Mouse (Mus musculus) stomach, embryonic 15.5 days (tissue): ENCODE results near the gene Usp4. TPM values are rescaled to one million over a fixed set of nuclear protein-coding genes. Genes with fewer than 3 reads are reported as not detected.

Experiments
- ATAC-seq: fragments of 200-750 bp; cut with Nextera tagmentation; 2 replicates; pipeline ENCODE4 v1.8.0; 2017; ENCODE audit warnings: low read depth, moderate number of reproducible peaks, moderate TSS enrichment; ENCODE audit not compliant: insufficient read depth, low FRiP score
- H3K27ac ChIP-seq: fragments of 300-500 bp; sonication (generic); 2 replicates; pipeline ENCODE4 v1.5.1; 2015; ENCODE audit warnings: mild to moderate bottlenecking, inconsistent platforms
- H3K27me3 ChIP-seq: fragments of 300-500 bp; sonication (generic); replicated peaks from 2 replicates; pipeline ENCODE4 v1.6.1; 2015; ENCODE audit warnings: inconsistent platforms
- H3K36me3 ChIP-seq: fragments of 300-500 bp; sonication (generic); 2 replicates; pipeline ENCODE4 v1.6.1; 2015; ENCODE audit warnings: inconsistent platforms
- H3K4me1 ChIP-seq: fragments of 300-500 bp; sonication (generic); 2 replicates; pipeline ENCODE4 v1.6.1; 2015; ENCODE audit warnings: inconsistent platforms
- H3K4me2 ChIP-seq: fragments of 300-500 bp; sonication (generic); 2 replicates; pipeline ENCODE4 v1.6.1; 2015; ENCODE audit warnings: mild to moderate bottlenecking, inconsistent platforms
- H3K4me3 ChIP-seq: fragments of 300-500 bp; sonication (generic); replicated peaks from 2 replicates; pipeline ENCODE4 v1.5.1; 2015; ENCODE audit warnings: inconsistent platforms
- H3K9ac ChIP-seq: fragments of 300-500 bp; sonication (generic); 2 replicates; pipeline ENCODE4 v1.6.1; 2015; ENCODE audit warnings: inconsistent platforms
- H3K9me3 ChIP-seq: fragments of 300-500 bp; sonication (generic); 2 replicates; pipeline ENCODE4 v1.6.1; 2016; ENCODE audit warnings: inconsistent platforms
- WGBS: fragments of 180-500 bp; shearing (Covaris S2); methylation state at CpG from one replicate; pipeline ENCODE4 v1.1.7; 2015; 5-methylcytosine and 5-hydroxymethylcytosine counted together
- polyA plus RNA-seq: library from polyadenylated mRNA; unstranded; fragments of >200 nt; fragmentation: Nextera tagmentation; extraction: Ambion mirVana; gene quantifications from 2 replicates; pipeline ENCODE4 v1.2.1, GENCODE M21; 2015

The Usp4 gene
- polyA plus RNA-seq, 1 experiment from 2014 or later = 85.6 TPM

GRCm38 (mm10) chr9:108343835-108344234 is 3.8 kb upstream of the Usp4 start:
- Histone ChIP-seq H3K9ac (no peak overlapping the region), H3K4me2 (no peak overlapping the region), H3K36me3 (no peaks in the 10 kb centered on the region), H3K9me3 (no peaks in the 10 kb centered on the region), H3K4me1 (peaks cover 18% of the 10 kb centered on the region), H3K27me3 (no peaks in the 10 kb centered on the region), H3K4me3 (no peak overlapping the region), H3K27ac (no peak overlapping the region)
- WGBS = 83% methylated on average over 1 of the region's 1 CpGs
- no peak for ATAC-seq

DNA sequence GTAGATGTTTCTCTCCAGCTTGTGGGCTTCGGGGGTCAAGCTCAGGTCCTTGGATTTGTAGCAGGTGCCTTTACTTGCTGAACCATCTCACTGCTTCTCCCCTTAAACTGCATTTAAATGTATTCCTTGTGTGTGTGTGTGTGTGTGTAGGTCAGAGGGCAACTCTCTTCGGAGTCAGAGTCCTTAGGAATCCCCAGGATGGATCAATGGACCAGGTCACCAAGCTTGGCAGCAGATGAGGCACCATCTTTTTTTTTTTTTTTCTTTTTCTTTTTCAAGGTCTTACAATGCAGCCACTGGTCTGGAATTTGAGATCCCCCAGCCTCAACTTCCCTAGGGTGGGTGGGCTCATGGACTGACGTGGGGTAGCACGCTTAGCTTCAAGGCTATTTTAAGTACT is 3.2 kb upstream of the Usp4 start:
- Histone ChIP-seq H3K27ac (no peak overlapping the region), H3K4me3 (no peak overlapping the region), H3K27me3 (no peaks in the 10 kb centered on the region), H3K36me3 (no peaks in the 10 kb centered on the region), H3K9ac (no peak overlapping the region), H3K4me2 (no peak overlapping the region), H3K9me3 (no peaks in the 10 kb centered on the region), H3K4me1 (peaks cover 23% of the 10 kb centered on the region)
- no peak for ATAC-seq
- 83% methylated on average over 4 of the region's 4 CpGs for WGBS

GRCm38 (mm10) chr9:108347024-108347423 is 629 bp upstream of the Usp4 start:
- H3K36me3 ChIP-seq = peaks cover 20% of the 10 kb centered on the region
- ATAC-seq = no peak
- WGBS = 4% methylated on average over 11 of the region's 11 CpGs
- H3K4me3 ChIP-seq = peak overlapping the region; percentile 96
- H3K4me1 ChIP-seq = peaks cover 12% of the 10 kb centered on the region; the same call in 1 of the 2 replicates
- H3K27me3 ChIP-seq = no peaks in the 10 kb centered on the region
- H3K27ac ChIP-seq = peak overlapping the region; percentile 88
- peak overlapping the region; percentile 35 for H3K9ac ChIP-seq
- H3K4me2 ChIP-seq = peak overlapping the region; percentile 70
- no peaks in the 10 kb centered on the region for H3K9me3 ChIP-seq

DNA sequence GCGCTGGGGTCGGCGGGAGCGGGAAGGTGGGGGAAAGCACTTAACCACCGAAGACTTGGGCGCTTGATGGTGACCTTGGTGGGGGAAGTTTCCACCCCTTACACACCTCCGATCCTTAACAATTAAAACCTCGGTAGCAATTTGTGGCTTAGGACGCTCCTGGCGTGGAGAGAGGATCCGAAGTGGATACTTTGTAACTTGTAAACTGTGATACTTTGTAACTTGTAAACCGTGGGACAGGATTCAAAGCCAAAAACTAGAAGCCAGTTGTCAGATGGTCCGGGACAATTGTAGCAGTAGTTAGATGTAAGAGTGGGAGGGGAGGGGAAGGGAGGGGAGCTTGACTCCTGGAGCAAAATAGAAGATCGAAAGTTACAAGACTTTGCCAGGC is 632 bp downstream of the Usp4 start:
- Histone ChIP-seq H3K27me3 (no peaks in the 10 kb centered on the region), H3K4me3 (peak overlapping the region; percentile 96), H3K36me3 (peaks cover 32% of the 10 kb centered on the region), H3K27ac (peak overlapping the region; percentile 88; the same call in 1 of the 2 replicates), H3K4me2 (peak overlapping the region; percentile 70), H3K9me3 (no peaks in the 10 kb centered on the region), H3K4me1 (peaks cover 9% of the 10 kb centered on the region; the same call in 1 of the 2 replicates), H3K9ac (peak overlapping the region; percentile 35)
- 4% methylated on average over 14 of the region's 14 CpGs for WGBS
- ATAC-seq = no peak

- Histone ChIP-seq H3K36me3 (peaks cover 44% of the 10 kb centered on the region), H3K27me3 (no peaks in the 10 kb centered on the region), H3K4me1 (peaks cover 9% of the 10 kb centered on the region; the same call in 1 of the 2 replicates), H3K4me2 (no peak overlapping the region), H3K27ac (no peak overlapping the region), H3K9me3 (no peaks in the 10 kb centered on the region), H3K9ac (no peak overlapping the region), H3K4me3 (no peak overlapping the region)
- 83% methylated on average over 4 of the region's 4 CpGs for WGBS
- no peak for ATAC-seq
These were observed 2.1 kb downstream of the Usp4 start for GRCm38 (mm10) chr9:108349727-108350126.

- Histone ChIP-seq H3K27ac (0 out of 2 replicates have a peak overlapping the region, but pooled peaks have one; percentile 9), H3K4me2 (no peak overlapping the region), H3K9ac (no peak overlapping the region), H3K36me3 (peaks cover 45% of the 10 kb centered on the region), H3K4me1 (no peaks in the 10 kb centered on the region), H3K27me3 (no peaks in the 10 kb centered on the region), H3K9me3 (no peaks in the 10 kb centered on the region), H3K4me3 (no peak overlapping the region)
- WGBS = 77% methylated on average over 9 of the region's 9 CpGs
- peak; percentile 75 for ATAC-seq
These were observed 30.6 kb downstream of the Usp4 start for GRCm38 (mm10) chr9:108378234-108378633.

DNA sequence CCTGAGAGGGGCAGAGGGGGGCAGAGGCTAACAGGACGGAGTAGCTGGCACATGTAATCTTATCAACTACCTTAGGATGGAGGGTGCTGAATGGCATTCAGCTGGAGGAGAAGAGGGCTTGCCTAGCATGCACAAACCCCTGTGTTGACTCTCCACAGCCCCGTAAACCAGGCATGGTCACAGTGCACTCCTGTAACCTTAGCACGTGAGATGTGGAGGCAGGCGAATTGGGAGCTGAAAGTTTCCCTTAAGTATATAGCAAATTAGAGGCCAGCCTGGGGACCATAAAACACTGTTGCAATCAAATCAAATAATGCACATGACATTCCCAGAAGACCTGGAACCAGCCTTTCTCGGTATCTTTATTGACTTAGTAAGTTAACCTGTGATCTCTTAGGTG is 31.1 kb downstream of the Usp4 start:
- ATAC-seq = peak; percentile 37; the same call in 1 of the 2 replicates
- 72% methylated on average over 5 of the region's 5 CpGs for WGBS
- Histone ChIP-seq H3K4me1 (no peaks in the 10 kb centered on the region), H3K27me3 (no peaks in the 10 kb centered on the region), H3K4me3 (no peak overlapping the region), H3K9me3 (no peaks in the 10 kb centered on the region), H3K4me2 (no peak overlapping the region), H3K36me3 (peaks cover 40% of the 10 kb centered on the region), H3K27ac (0 out of 2 replicates have a peak overlapping the region, but pooled peaks have one; percentile 9), H3K9ac (no peak overlapping the region)

DNA sequence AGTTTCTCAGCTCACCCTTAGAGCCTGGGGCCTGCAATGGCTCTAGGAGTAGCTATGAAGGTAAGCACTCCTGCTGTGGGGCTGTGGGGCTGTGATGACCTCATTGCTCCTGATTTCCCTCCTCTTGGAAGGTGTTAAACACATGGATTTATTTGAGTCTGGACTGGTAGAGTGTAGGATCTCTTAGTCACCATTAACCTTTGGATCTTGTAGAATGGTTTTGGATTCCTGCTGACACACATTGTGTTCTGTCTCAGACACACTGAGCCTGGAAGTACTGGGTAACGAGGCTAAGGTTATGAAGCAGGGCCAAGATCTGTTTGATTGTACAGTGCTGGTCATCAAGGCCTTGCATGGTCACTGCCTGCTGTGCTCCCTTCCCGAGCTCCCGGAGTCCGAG is 31.6 kb downstream of the Usp4 start:
- no peaks in the 10 kb centered on the region for H3K27me3 ChIP-seq
- no peak overlapping the region for H3K27ac ChIP-seq
- H3K4me2 ChIP-seq = no peak overlapping the region
- 86% methylated on average over 4 of the region's 4 CpGs for WGBS
- H3K4me3 ChIP-seq = no peak overlapping the region
- no peak overlapping the region for H3K9ac ChIP-seq
- no peak for ATAC-seq
- H3K4me1 ChIP-seq = no peaks in the 10 kb centered on the region
- H3K9me3 ChIP-seq = no peaks in the 10 kb centered on the region
- peaks cover 39% of the 10 kb centered on the region for H3K36me3 ChIP-seq

DNA sequence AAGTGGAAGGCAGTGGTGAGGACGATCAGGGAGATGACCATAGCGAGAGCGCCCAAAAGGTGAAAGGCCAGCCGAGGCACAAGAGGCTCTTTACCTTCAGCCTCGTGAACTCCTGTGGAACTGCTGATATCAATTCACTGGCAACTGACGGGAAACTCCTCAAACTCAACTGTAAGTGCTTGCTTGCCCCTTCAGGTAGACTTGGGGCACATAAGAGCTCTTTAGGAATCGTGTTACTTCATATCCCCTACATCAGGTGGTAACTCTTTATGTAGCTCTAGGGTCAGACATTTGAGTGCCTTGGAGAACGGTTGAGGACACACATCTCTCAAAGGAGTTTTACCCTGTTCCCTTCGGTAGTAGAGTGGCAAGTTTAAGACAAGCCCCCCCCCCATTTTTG is 33.7 kb downstream of the Usp4 start:
- H3K4me1 ChIP-seq = no peaks in the 10 kb centered on the region
- WGBS = 95% methylated on average over 9 of the region's 9 CpGs
- H3K27ac ChIP-seq = no peak overlapping the region
- H3K4me2 ChIP-seq = no peak overlapping the region
- H3K4me3 ChIP-seq = no peak overlapping the region
- no peak overlapping the region for H3K9ac ChIP-seq
- peaks cover 37% of the 10 kb centered on the region for H3K36me3 ChIP-seq
- H3K9me3 ChIP-seq = no peaks in the 10 kb centered on the region
- no peaks in the 10 kb centered on the region for H3K27me3 ChIP-seq
- ATAC-seq = no peak

DNA sequence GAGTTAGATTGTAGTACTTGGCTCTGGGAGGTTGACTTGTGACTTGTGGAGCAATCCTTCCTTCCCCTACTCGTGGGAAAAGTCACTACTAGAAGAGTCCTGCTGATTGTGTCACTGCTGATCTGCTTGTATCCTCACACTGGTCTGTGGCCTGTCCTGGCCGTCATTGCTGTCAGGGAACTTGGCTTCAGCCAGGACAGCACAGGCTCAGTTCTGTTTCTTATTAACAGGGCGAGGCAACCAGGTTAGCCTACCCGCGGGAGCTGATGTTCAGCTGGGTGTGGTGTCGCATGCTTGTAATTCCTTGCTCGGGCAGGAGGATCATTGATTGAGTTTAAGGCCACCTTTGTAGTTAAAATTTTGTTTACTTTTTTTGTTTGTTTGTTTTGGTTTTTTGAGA is 37.4 kb downstream of the Usp4 start:
- WGBS = 65% methylated on average over 7 of the region's 7 CpGs
- Histone ChIP-seq H3K4me3 (no peak overlapping the region), H3K27me3 (no peaks in the 10 kb centered on the region), H3K9ac (no peak overlapping the region), H3K36me3 (peaks cover 45% of the 10 kb centered on the region), H3K9me3 (no peaks in the 10 kb centered on the region), H3K27ac (no peak overlapping the region), H3K4me2 (no peak overlapping the region), H3K4me1 (no peaks in the 10 kb centered on the region)
- ATAC-seq = no peak

DNA sequence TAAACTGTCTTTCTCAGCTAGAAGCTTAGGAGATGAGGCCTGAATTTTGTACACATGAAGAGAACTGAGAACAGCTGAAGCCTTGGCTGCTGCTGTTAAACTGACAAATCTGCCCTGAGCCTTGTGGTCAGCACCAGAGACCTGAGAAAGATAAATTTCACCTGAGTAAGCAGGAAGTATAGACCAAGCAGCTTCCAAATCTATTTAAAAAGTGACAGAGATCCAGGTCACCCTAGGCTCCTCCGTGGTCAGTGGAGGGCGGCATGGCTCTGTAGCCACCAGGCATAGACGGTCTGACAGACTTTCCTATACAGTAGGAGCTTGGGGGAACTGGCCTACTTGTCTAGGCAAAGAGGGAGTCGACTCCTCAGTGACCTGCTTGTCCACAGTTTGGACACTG is 39.2 kb downstream of the Usp4 start:
- no peak overlapping the region for H3K4me3 ChIP-seq
- no peak for ATAC-seq
- no peaks in the 10 kb centered on the region for H3K27me3 ChIP-seq
- H3K36me3 ChIP-seq = peaks cover 37% of the 10 kb centered on the region
- 78% methylated on average over 4 of the region's 4 CpGs for WGBS
- no peak overlapping the region for H3K9ac ChIP-seq
- H3K27ac ChIP-seq = no peak overlapping the region
- no peaks in the 10 kb centered on the region for H3K9me3 ChIP-seq
- H3K4me2 ChIP-seq = no peak overlapping the region
- H3K4me1 ChIP-seq = no peaks in the 10 kb centered on the region

DNA sequence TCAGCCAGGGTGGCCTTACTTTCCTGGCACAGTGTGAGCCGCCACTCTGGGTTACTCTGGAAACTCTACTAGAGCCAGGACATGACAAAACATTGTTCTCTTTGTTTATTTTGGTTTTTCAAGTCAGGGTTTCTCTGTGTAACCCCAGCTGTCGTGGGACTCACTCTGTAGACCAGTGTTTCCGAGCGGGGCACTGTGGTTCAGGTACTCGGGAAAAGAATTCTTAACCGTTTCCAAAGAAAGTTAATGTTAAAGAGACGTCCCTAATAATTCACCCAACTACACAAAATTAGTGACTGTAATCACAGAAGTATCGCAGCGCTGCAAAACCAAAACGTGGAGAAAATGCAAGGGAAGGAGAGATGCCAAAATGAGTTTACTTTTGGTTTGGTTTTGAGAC is 40.9 kb downstream of the Usp4 start:
- peaks cover 47% of the 10 kb centered on the region for H3K36me3 ChIP-seq
- H3K4me2 ChIP-seq = no peak overlapping the region
- no peak overlapping the region for H3K9ac ChIP-seq
- H3K4me1 ChIP-seq = no peaks in the 10 kb centered on the region
- H3K4me3 ChIP-seq = no peak overlapping the region
- H3K27me3 ChIP-seq = no peaks in the 10 kb centered on the region
- no peak for ATAC-seq
- H3K9me3 ChIP-seq = no peaks in the 10 kb centered on the region
- H3K27ac ChIP-seq = no peak overlapping the region
- 82% methylated on average over 10 of the region's 10 CpGs for WGBS

DNA sequence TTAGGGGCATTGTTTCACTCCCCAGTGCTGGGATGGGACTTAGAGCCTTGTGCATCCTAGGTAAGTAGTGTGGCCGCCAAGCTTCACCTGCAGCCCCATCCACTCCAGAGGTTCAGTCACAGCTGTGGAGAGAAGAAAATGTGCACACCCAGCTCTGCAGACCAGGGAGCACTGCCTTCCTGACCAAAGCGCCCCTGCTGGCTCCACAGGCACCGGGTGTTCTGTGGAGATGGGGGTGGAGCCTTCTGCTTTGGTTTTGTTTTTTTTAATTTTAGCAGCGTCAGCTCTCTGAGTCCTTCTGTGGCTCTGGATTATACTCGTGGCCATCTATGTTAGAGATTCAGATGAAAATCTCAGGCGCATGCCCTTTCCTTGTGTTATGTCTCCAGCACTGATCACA is 41.6 kb downstream of the Usp4 start:
- H3K36me3 ChIP-seq = peaks cover 48% of the 10 kb centered on the region
- 74% methylated on average over 6 of the region's 6 CpGs for WGBS
- H3K4me3 ChIP-seq = no peak overlapping the region
- H3K9ac ChIP-seq = no peak overlapping the region
- H3K9me3 ChIP-seq = no peaks in the 10 kb centered on the region
- H3K4me2 ChIP-seq = no peak overlapping the region
- H3K27me3 ChIP-seq = no peaks in the 10 kb centered on the region
- no peak overlapping the region for H3K27ac ChIP-seq
- H3K4me1 ChIP-seq = no peaks in the 10 kb centered on the region
- ATAC-seq = no peak
